Mouse (Mus musculus) WW6 (cell line): ENCODE measurements around the gene Slirp.
"Not testable (repeated sequence)": the region's sequence is repeated elsewhere in the genome, so short reads cannot be mapped to it uniquely, and the experiment has no call there.

Experiments used
- DNase-seq: peaks from one replicate; pipeline ENCODE4 v3.0.0-alpha.2; 2013; ENCODE audit warnings: low read depth, low spot score

The Slirp gene

DNA sequence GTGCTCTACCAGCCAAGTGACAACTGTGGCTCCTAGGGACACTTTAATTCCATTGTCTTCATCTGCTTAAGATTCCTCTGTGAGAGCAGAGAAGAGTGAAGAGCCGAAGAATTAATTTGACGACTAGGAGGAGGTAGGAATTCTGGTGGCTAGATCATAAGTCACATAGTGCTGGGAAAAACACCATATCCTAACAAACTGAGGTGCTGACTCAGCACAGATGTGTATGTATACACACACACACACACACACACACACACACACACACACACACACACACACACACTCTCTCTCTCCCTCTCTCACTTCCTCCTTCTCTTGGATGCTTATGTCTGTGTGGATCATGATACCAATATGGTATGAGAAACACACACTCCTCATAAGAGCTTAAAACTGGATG lies 15.4 kb upstream of the Slirp start:
- DNase-seq = no peak

DNA sequence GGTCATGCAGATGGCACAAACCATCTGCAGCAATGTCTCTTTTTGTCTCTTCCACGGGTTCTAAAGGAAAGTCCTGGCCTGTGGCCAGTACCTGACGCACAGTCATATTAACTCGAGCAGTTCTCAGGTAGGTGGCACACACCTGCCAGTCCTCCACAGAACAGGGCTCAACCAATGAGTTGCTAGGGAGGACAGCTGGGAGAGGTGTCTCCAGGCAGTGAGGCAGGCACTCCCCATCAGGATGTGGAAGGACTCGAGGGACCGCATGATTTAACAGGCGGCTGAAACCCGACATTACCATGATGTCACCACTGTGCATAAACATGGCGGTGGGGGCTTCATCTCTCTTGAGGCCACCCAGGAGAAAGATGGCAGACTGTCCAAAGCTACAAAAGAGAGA lies 14.8 kb upstream of the Slirp start:
- DNase-seq = no peak

DNA sequence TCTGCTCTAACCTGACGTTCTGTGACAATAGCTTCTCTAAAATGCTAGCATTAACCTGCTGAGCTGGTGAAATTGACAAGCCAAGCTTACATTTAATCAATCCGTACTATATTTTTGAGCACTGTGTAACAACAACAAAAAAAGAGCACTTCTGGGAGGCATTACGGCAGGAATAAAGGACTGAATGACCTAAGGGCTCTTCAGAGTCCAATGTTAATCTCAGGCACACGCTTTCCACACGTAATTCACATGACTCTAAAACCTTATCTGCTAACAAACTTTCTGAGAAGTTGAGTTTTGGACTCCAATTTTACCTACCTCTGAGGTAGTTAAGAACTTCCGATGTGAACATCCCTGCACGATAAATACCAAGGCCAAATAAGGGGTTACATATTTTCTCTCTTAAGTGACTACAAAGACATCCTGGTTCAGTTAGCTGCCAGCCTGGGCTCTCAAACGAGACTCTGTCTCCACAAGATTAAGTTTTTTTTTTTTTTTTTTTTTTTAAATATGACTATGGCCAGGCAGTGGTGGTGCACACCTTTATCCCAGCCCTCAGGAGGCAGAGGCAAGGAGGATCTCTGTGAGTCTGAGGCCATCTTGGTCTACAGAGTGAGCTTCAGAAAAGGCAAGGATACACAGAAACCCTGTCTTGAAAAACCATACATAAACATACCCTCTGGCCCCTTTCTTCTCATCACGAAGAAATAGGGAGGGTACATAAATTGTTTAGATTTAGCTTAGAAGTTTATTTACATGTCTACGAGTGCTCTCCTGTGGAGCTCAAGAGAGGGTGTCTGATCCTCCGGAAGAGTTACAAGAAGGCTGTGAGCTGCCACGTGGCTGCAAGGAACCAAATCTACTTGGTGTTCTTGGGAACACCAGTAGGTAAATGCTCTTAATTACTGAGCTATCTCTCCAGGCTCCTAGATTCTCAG lies 1.2 kb upstream of the Slirp start:
- no peak for DNase-seq

DNA sequence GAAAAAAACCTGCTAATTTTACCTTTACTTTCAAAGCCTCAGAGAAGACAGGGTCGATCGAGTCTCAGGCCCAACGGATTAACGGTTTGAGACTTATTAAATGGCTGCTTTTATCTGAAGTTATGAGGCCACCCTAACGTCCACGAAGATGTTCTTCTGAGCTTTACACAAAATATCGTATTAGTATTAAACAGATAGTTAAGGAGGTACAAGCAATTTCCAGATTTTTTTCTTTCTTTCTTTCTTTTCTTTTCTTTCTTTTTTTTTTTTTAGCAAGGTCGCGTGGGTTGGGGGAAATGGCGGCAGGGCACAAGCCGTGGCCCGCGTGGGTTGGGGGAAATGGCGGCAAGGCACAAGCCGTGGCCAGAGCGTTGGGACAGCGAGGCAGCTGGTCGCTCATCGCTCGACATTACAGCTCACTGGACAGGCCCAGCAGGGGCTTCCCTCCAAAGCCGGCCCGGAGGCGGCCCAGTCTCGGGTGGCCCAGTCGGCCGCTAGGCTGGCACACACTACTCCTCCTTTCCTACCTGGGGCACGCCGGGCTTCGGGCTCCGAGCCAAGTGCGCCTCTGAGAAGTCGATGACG lies 489 bp upstream of the Slirp start:
- no peak for DNase-seq

DNA sequence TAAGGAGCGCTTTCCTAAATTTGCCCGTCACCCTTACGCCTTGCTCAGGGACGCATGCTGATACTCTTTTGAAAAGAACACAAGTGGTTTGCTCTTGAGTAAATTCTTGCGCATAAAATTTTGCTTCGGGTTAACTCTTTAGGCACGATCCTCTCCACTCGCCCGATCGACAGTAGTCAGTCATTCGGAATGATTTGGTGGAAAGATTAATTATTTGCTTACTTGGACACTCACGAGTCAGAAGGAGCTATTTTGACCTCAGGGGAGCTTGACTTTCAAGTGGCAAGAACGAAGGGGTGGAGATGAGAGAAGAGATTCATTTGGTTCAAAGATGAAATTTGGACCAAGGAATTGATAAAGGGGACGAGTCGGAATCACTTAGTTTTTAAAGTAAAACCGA lies 515 bp downstream of the Slirp start:
- DNase-seq = no peak

DNA sequence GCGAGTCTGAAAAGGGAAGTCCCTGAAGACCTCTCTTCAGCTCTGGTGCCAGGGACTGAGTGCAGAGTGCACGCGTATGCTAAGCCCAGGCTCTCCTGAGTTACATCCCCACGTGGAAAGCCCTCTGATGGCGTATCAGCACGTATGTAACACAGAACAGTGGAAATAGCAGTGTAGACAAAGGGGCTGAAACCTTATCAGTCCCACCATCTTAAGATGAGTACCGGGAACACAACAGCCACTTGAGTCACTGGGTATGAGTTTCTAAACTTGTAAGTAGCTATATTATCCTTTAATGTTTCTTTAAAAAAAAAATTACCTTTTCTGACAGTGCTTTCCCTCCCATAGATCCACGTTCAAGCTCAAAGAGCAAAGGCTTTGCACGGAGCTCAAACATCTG lies 5.8 kb downstream of the Slirp start:
- DNase-seq = no peak

DNA sequence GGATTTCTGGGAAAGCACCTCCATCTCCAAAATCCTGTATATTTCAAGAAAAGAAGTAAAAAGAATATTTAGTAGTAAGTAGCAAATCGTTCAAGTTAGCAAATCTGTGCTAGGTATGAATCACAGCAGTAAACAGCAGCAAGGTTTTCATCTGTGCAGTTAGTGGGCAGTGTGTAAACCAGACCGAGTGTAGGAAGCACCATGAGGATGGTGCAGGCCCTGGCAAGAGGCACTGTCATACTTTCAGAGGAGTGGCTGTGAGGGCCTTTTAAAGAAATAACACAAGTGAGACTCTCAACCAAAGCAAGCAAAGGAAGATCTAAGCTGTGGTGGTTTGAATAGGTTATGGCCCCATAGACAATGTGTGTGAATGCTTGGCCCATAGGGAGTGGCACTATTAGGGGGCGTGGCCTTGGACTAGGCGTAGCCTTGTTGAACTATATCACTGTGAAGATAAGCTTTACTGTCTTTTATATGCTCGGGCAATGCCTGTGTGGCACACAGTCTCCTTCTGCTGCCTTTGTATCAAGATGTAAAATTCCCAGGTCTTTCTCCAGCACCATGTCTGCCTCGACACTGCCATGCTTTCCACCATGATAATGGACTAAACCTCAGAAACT lies 21.1 kb downstream of the Slirp start:
- DNase-seq = no peak

DNA sequence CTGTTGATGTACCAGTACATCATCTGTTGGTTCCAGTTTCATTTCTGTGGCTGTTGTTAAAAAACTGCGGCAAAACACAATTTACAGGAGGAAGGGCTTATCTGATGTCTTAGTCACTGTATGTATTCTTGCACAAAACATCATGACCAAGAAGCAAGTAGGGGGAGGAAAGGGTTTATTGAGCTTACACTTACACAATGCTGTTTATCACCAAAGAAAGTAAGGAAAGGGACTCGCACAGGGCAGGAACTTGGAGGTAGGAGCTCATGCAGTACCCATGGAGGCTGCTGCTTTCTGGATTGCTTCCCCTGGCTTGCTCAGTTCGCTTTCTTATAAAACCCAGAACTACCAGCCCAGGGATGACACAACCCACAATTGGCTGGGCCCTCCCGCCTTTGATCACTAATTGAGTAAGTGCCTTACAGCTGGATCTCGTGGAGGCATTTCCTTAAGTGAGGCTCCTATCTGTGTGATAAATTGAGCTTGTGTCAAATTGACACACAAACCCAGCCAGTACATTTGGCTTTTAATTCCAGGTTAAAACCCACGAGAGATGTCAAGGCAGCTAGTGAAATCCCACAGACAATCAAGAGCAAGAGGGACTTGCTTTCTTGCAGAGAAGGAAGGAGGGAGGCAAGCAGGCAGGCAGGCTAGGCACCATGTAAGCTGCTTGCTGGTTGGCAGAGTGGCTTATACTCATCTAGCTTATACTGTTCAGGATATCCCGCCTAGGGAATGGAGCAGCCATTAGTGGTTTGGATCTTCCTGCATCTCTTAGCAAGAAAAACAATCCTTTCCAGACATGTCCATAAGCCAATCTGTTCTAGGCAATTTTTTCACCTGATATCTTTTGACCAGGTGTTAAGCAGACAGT lies 26.8 kb downstream of the Slirp start:
- DNase-seq = no peak

DNA sequence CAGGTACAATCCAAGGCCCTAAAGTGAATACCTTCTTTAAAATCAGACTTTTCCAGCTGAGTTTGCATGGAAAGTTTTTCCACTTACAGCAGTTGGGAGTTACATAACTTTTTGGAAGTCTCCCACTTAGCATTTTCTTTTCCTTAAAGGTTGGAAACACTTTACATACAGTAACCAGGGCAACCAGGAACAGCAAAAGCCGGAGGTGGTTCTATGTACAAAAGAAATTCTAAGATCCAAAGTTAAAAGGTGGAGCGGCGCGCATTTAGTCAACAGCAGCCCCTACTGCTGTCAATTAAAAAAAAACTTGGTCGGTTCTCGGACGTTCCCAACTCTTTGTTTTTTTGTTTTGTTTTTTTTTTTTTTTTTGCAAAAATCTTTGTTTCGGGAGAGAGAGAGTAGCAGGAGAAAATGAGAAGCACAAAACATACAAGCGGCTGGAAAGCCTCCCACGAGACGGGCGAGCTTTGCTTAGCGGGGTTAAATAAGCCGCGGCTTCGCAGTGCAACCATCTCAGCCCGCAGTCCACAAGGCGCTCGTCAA lies 27.8 kb downstream of the Slirp start:
- no peak for DNase-seq

DNA sequence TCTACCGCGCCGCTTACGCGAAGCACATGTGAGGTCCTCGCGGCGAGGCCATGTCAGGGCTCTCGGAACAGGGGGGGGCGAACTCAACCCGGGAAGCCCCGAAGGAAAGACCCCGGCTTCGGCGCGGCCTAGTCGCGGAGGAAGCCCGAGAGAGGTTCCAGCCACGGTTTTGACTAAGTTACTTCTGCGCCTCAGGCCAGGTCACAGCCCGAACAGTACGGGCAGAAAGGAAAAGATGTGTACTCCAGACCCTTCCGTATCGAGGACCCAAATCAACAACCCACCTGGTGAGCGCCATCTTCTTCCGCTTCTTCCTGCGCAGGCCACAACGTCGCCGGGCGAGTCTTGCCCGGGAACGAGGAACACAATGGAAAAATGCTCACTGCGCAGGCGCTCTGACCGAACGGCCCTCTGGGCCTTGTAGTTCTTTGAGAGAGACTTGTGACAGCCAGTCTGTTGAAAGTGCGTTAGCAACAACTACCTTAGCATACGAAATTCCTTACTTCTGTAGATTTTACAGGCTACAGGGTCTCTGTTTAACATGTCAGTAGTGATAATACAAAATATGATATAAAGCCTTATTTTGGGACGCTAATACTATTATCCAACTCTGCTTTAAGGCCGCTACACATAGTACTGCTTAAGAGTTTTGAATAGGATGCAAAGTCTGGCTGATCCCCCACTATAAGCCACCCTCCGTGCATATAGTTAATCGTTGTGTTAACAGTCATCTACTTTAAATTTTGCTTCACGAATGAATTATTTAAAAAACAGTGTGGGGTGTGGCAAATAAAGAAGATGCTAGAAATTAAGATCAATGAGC lies 28.5 kb downstream of the Slirp start, which contains the start of gene Snw1:
Gene Snw1 (minus strand): TSS at position 311 of the 823 bp plus-strand sequence.
- DNase-seq = peak; percentile 84

DNA sequence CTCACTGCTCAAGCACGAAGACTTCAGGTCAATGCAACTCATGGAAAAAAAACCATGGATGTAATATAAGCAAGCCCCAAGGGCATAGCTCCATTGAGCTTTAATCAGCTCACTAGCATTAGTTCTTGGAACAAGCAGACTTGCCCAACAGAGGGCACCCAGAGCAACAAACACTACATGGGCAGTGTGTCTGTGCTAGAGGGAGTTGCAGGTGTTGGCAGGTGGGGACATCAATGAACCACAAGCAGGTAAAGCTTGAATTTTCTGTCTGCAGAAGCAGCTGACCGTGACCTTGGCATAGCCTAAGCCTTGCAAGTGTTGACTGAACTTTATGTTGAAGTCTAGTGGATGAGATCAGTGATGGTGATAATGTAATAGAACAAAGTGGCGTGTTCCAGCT lies 31.1 kb downstream of the Slirp start:
- no peak for DNase-seq

DNA sequence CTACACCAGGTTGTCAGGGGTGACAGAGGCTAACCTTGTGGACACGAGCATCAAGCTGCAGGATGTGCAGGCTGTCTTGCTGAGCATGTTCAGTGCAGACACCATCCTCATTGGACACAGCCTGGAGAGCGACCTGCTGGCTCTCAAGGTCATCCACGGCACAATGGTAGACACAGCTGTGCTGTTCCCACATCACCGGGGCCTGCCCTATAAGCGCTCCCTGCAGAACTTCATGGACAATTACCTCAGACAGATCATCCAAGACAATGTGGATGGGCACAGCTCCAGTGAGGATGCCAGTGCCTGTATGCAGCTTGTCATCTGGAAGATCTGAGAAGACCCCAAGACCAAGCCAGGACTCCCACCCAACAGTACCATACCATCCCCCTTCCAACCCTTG lies 38.8 kb downstream of the Slirp start:
- not testable (repeated sequence) for DNase-seq

DNA sequence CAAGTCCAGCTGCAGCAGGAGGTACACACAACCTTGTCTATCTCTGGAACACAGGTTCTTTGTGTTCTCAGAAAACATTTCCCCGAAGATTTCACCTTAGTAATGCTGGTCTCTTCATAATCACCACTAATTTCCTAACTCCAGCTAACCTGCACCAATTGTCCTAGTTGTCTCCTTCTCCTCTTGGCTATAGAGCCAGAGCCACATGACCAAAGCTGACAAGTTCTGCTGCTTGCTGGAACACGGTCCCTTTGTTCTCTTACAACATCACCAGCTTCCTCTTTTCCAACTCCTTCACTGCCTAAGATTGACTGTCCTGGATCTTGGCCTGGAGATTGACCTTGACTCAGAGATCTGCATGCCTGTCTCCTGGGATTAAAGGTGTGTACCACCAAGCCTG lies 45.0 kb downstream of the Slirp start:
- not testable (repeated sequence) for DNase-seq

DNA sequence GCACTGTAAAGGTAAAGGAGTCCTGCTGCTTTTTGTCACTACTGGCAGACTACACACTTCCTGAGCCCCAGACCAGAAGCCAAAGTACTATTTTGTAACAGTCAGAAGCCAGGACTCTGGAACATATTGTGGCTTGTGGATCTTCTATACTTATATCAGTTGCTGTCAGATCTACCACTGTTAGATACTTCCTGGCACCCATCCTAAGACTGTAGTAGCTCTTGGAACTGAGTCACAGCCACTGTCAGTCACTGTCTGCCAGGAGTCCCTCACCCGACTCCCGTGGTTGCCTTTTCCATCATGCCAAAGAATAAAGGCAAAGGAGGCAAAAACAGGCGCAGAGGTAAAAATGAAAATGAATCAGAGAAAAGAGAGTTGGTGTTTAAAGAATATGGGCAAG lies 50.7 kb downstream of the Slirp start, which contains the start of gene Gm5788:
Gene Gm5788 (plus strand): TSS at position 301 of the 400 bp plus-strand sequence.
- DNase-seq = not testable (repeated sequence)
